Mouse (Mus musculus): ENCODE measurements around the gene Adpgk. TPM values are rescaled to one million over a fixed set of nuclear protein-coding genes. Genes with fewer than 3 reads are reported as not detected.
A peak's percentile ranks its signal among the peaks of the same experiment; 100 is the strongest.
"Not testable (repeated sequence)": the region's sequence is repeated elsewhere in the genome, so short reads cannot be mapped to it uniquely, and the experiment has no call there.

The Adpgk gene
- polyA plus RNA-seq, 1 experiment from 2014 or later: 24.1 TPM

DNA sequence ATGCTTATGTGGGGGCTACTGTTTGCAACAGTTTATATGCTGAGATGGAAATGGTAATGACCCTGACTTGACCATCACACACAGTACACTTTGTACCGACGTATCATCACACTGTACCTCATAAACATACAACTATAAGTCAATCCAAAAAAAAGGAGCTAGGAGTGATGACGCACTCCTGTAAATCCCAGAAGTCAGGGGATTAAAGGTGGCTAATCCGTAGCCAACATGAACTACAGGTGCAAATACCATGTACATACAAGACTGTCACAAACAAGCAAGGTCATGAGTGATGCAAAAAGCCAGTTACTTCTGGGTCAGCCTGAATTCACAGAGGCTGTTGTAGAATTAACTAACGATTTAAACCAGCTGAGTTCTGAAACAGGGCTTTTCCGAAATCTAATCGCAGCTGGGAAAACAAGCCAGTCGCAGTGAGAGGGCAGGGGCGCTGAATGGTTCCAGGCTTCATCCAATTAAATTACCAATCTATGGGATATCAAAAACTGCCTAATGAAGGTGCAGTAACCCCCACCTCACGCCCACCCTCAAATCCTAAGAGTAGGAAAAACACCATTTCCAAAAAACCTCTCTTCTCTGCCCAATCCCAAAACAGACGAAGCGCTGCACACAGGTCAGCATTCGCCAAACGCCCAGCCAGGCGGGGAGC lies 61.4 kb downstream of the Adpgk start:
- Histone ChIP-seq H3K4me3 (ENCODE audit: low read depth, low read length) (peak overlapping the region; percentile 70), H3K9ac (replicated peaks) (peak overlapping the region; percentile 67), H3K4me1 (ENCODE audit: insufficient read depth) (peaks cover 9% of the 10 kb centered on the region), H3K9me3 (ENCODE audit: low read length) (no peaks in the 10 kb centered on the region), H3K27me3 (ENCODE audit: insufficient read depth, low read length) (no peaks in the 10 kb centered on the region), H3K27ac (ENCODE audit: low read depth) (peak overlapping the region; percentile 79), H3K36me3 (replicated peaks; ENCODE audit: insufficient read depth, low read length) (no peaks in the 10 kb centered on the region), H3K4me2 (ENCODE audit: low read depth, low read length) (peak overlapping the region; percentile 75)
- TF ChIP-seq EP300 (IDR thresholded peaks at IDR 0.05; ENCODE audit: low read depth) (no peak), CTCF (IDR thresholded peaks at IDR 0.05; ENCODE audit: low read depth) (no peak)
- ATAC-seq: peak; percentile 51
- DNase-seq: no peak
- WGBS (ENCODE audit: insufficient replicate concordance): 17% methylated on average over 15 of the region's 15 CpGs

DNA sequence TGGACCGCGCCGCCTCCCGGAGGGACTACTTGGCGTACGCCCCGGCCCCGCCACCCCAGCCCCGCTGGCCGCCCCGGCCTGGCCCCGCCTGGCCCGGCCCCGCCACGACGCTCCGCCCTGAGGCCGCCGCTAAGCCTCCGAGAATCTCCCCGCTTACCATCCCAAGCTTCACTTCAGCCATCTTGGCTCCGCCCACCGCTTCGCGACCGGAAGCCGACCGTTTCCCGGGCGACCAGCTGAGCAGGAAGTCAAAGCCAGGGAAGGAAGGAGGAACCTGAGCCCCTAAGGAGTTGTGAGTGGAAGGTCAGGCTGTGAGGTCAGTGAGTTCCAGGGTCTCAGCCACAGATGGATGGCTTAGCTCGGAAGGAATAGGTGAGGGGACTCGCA lies 61.9 kb downstream of the Adpgk start, which contains the start of gene Bbs4:
Gene Bbs4, minus strand, starts transcription at position 256 of the 387 bp plus-strand sequence.
- peak within 1 kb of the TSS; percentile 75 for H3K4me2 ChIP-seq (ENCODE audit: low read depth, low read length)
- ATAC-seq (peak; percentile 93), DNase-seq (peak; percentile 93)
- H3K36me3 ChIP-seq (replicated peaks; ENCODE audit: insufficient read depth, low read length): no peaks in the 10 kb centered on the region
- peak within 1 kb of the TSS; percentile 67 for H3K9ac ChIP-seq (replicated peaks)
- H3K9me3 ChIP-seq (ENCODE audit: low read length): no peaks in the 10 kb centered on the region
- peaks cover 9% of the 10 kb centered on the region for H3K4me1 ChIP-seq (ENCODE audit: insufficient read depth)
- TF ChIP-seq CTCF (IDR thresholded peaks at IDR 0.05; ENCODE audit: low read depth): no peak
- TF ChIP-seq EP300 (IDR thresholded peaks at IDR 0.05; ENCODE audit: low read depth): no peak
- H3K27ac ChIP-seq (ENCODE audit: low read depth): peak within 1 kb of the TSS; percentile 79
- H3K4me3 ChIP-seq (ENCODE audit: low read depth, low read length): peak within 1 kb of the TSS; percentile 70
- WGBS (ENCODE audit: insufficient replicate concordance): 4% methylated on average over 27 of the region's 32 CpGs
- H3K27me3 ChIP-seq (ENCODE audit: insufficient read depth, low read length): no peaks in the 10 kb centered on the region

DNA sequence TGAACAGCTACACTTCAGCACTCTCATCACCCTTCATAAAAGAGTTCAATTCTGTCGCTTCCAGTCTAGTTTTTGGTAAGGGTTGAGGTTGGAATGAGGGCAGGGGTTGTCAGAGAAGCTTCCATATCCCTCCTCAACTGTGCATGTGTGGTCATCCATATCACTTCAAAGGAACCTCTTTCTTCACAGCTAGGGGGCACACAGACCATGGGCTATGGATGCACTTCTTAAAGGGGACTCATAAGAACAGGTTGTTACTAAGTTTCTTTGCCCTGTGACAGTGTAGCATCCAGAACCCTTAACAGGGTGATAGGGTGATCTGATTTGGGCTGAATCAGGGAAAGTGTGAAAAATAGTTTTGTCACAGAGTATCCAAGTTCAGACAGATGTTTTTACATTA lies 66.7 kb downstream of the Adpgk start:
- WGBS (ENCODE audit: insufficient replicate concordance): 78% methylated on average over 1 of the region's 1 CpGs
- not testable (repeated sequence) for H3K9ac ChIP-seq (replicated peaks); H3K27ac ChIP-seq (ENCODE audit: low read depth); ATAC-seq; H3K4me3 ChIP-seq (ENCODE audit: low read depth, low read length); DNase-seq; H3K27me3 ChIP-seq (ENCODE audit: insufficient read depth, low read length); H3K4me1 ChIP-seq (ENCODE audit: insufficient read depth); H3K36me3 ChIP-seq (replicated peaks; ENCODE audit: insufficient read depth, low read length); H3K9me3 ChIP-seq (ENCODE audit: low read length); H3K4me2 ChIP-seq (ENCODE audit: low read depth, low read length)
- peak; percentile 38 for TF ChIP-seq CTCF (IDR thresholded peaks at IDR 0.05; ENCODE audit: low read depth)

DNA sequence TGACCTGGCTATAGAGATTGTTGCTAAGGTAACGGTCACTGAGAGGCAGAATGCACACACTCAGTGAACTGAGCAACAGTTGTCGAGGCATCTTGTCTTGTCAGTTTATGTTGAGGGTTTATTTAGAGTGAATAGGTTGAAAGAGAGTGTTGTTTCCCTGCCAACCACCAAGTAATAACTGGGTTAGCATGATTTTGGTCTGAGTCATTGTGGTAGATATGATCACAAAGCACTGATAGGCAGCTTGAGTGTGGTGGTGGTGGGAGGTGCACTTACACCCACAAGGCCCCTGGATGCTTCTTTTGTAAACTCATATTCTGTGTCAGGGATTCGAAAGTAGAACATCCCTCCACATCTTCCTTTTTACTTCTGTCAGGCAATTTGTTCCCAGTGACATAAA lies 69.1 kb downstream of the Adpgk start:
- not testable (repeated sequence) for H3K9me3 ChIP-seq (ENCODE audit: low read length); DNase-seq; H3K4me1 ChIP-seq (ENCODE audit: insufficient read depth); H3K27me3 ChIP-seq (ENCODE audit: insufficient read depth, low read length); H3K9ac ChIP-seq (replicated peaks); H3K4me2 ChIP-seq (ENCODE audit: low read depth, low read length); H3K36me3 ChIP-seq (replicated peaks; ENCODE audit: insufficient read depth, low read length); ATAC-seq; H3K4me3 ChIP-seq (ENCODE audit: low read depth, low read length); H3K27ac ChIP-seq (ENCODE audit: low read depth)
- WGBS (ENCODE audit: insufficient replicate concordance): no CpG with 5 or more reads among the region's 3 CpGs

DNA sequence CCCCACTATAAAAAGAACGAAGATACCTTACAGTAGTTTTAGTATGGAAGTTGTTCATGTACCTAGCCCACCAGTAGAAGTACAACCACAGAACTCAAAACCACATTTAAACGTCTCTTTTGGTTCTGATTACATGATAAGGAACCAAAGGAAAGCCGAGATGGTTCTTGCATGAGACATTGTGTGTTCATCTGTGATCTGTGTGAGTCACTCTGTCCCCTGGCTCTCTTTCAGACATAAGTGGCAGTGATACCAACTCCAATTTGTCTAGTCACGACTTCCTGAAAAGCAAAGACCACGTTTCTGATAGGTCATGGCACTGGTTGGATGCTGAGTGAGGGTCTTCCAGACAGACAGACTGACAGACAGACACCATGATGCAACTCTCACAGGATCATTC lies 77.9 kb downstream of the Adpgk start:
- no peak overlapping the region for H3K4me2 ChIP-seq (ENCODE audit: low read depth, low read length)
- H3K9me3 ChIP-seq (ENCODE audit: low read length): no peaks in the 10 kb centered on the region
- no peaks in the 10 kb centered on the region for H3K36me3 ChIP-seq (replicated peaks; ENCODE audit: insufficient read depth, low read length)
- no peak overlapping the region for H3K9ac ChIP-seq (replicated peaks)
- H3K27ac ChIP-seq (ENCODE audit: low read depth): no peak overlapping the region
- no peaks in the 10 kb centered on the region for H3K27me3 ChIP-seq (ENCODE audit: insufficient read depth, low read length)
- 61% methylated on average over 5 of the region's 5 CpGs for WGBS (ENCODE audit: insufficient replicate concordance)
- ATAC-seq (no peak), DNase-seq (no peak)
- no peaks in the 10 kb centered on the region for H3K4me1 ChIP-seq (ENCODE audit: insufficient read depth)
- no peak for TF ChIP-seq EP300 (IDR thresholded peaks at IDR 0.05; ENCODE audit: low read depth)
- no peak for TF ChIP-seq CTCF (IDR thresholded peaks at IDR 0.05; ENCODE audit: low read depth)
- H3K4me3 ChIP-seq (ENCODE audit: low read depth, low read length): no peak overlapping the region

DNA sequence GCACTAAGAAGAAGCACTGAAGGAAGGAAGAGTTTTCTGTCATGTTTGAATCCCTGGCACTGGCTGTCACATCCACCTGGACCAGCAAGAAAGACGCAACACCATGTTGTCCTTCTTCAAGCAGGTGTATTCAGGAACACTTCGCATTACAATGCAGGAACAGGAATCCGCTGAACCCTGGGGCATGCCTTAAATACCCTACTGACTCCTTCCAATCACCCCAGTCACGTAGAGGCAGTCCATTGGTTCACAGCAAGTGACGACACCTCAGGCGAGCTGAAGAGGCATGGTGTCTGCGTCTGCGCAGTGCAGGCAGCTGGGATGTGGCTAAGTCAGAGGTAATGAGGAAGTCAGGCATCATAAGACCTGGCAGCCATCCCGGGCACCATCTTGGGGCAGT lies 78.3 kb downstream of the Adpgk start:
- H3K4me1 ChIP-seq (ENCODE audit: insufficient read depth): no peaks in the 10 kb centered on the region
- no peaks in the 10 kb centered on the region for H3K27me3 ChIP-seq (ENCODE audit: insufficient read depth, low read length)
- no peak overlapping the region for H3K4me3 ChIP-seq (ENCODE audit: low read depth, low read length)
- no peak for DNase-seq
- H3K36me3 ChIP-seq (replicated peaks; ENCODE audit: insufficient read depth, low read length): no peaks in the 10 kb centered on the region
- no peak overlapping the region for H3K4me2 ChIP-seq (ENCODE audit: low read depth, low read length)
- no peaks in the 10 kb centered on the region for H3K9me3 ChIP-seq (ENCODE audit: low read length)
- no peak for TF ChIP-seq EP300 (IDR thresholded peaks at IDR 0.05; ENCODE audit: low read depth)
- no peak for TF ChIP-seq CTCF (IDR thresholded peaks at IDR 0.05; ENCODE audit: low read depth)
- ATAC-seq: no peak
- H3K9ac ChIP-seq (replicated peaks): no peak overlapping the region
- H3K27ac ChIP-seq (ENCODE audit: low read depth): no peak overlapping the region
- WGBS (ENCODE audit: insufficient replicate concordance): 84% methylated on average over 9 of the region's 9 CpGs

Other genes with a start within 250 kb of the Adpgk start
- gene Bbs4, start 62.0 kb downstream of the Adpgk start, polyA plus RNA-seq (2015; fragmentation: Nextera tagmentation; extraction: Ambion mirVana): 1.8 and 2.4 TPM in 2 replicates
- gene Arih1, start 195.1 kb downstream of the Adpgk start, polyA plus RNA-seq (2015; fragmentation: Nextera tagmentation; extraction: Ambion mirVana): 3.4 and 4.1 TPM in 2 replicates
- gene Hexa, start 248.0 kb downstream of the Adpgk start, polyA plus RNA-seq (2015; fragmentation: Nextera tagmentation; extraction: Ambion mirVana): 27.9 and 31.0 TPM in 2 replicates
- 0.19 TPM in 2 replicates for gene Tmem202, start 248.3 kb downstream of the Adpgk start, polyA plus RNA-seq (2015; fragmentation: Nextera tagmentation; extraction: Ambion mirVana)